Mouse (Mus musculus) liver, embryonic 11.5 days (tissue): ENCODE measurements at regions not wholly inside any gene's neighbourhood (a gene's known extent, or its start where the extent isn't known, plus 50 kb on each side); places are given as distances from the start of the nearest gene placed in this dataset.

Experiments
- ATAC-seq: fragments of 200-750 bp; cut with Nextera tagmentation; replicated peaks from 2 replicates; pipeline ENCODE4 v1.8.0; 2017; ENCODE audit warnings: moderate number of reproducible peaks, mild to moderate bottlenecking, moderate TSS enrichment, moderate library complexity; ENCODE audit not compliant: low FRiP score
- DNase-seq: peaks from one replicate; pipeline ENCODE4 v3.0.0-alpha.2; 2017; ENCODE audit warnings: low spot score
- H3K27ac ChIP-seq: fragments of 300-500 bp; sonication (generic); 2 replicates; pipeline ENCODE4 v1.5.1; 2014; ENCODE audit warnings: mild to moderate bottlenecking, low read depth, low read length, control low read depth
- H3K27me3 ChIP-seq: fragments of 300-500 bp; sonication (generic); replicated peaks from 2 replicates; pipeline ENCODE4 v1.6.1; 2014; ENCODE audit warnings: low read length, mixed read lengths; ENCODE audit not compliant: control insufficient read depth, insufficient read depth
- H3K36me3 ChIP-seq: fragments of 300-500 bp; sonication (generic); 2 replicates; pipeline ENCODE4 v1.6.1; 2014; ENCODE audit warnings: mild to moderate bottlenecking, low read length, moderate library complexity, mixed read lengths; ENCODE audit not compliant: control insufficient read depth, insufficient read depth
- H3K4me1 ChIP-seq: fragments of 300-500 bp; sonication (generic); replicated peaks from 2 replicates; pipeline ENCODE4 v1.6.1; 2014; ENCODE audit warnings: low read length, mixed read lengths; ENCODE audit not compliant: control insufficient read depth, insufficient read depth
- H3K4me2 ChIP-seq: fragments of 300-500 bp; sonication (generic); 2 replicates; pipeline ENCODE4 v1.6.1; 2014; ENCODE audit warnings: mild to moderate bottlenecking, control low read depth, moderate library complexity
- H3K4me3 ChIP-seq: fragments of 300-500 bp; sonication (generic); 2 replicates; pipeline ENCODE4 v1.5.1; 2014; ENCODE audit warnings: low read depth, low read length, control low read depth
- H3K9ac ChIP-seq: fragments of 300-500 bp; sonication (generic); 2 replicates; pipeline ENCODE4 v1.6.1; 2014; ENCODE audit warnings: low read depth, low read length, control low read depth
- H3K9me3 ChIP-seq: fragments of 300-500 bp; sonication (generic); 2 replicates; pipeline ENCODE4 v1.6.1; 2016; ENCODE audit warnings: low read length, inconsistent platforms, mixed read lengths; ENCODE audit not compliant: control insufficient read depth
- WGBS: fragments of 180-500 bp; shearing (Covaris S2); extraction: QIAGEN DNeasy Blood & Tissue Kit; methylation state at CpG from one replicate; pipeline ENCODE4 v1.1.7; 2014; 5-methylcytosine and 5-hydroxymethylcytosine counted together

- DNase-seq (no peak), ATAC-seq (no peak)
- Histone ChIP-seq H3K9me3 (no peaks in the 10 kb centered on the region), H3K36me3 (no peaks in the 10 kb centered on the region), H3K9ac (no peak overlapping the region), H3K4me2 (no peak overlapping the region), H3K4me3 (no peak overlapping the region), H3K4me1 (no peaks in the 10 kb centered on the region), H3K27ac (no peak overlapping the region), H3K27me3 (no peaks in the 10 kb centered on the region)
- WGBS: 37% methylated on average over 3 of the region's 3 CpGs
These were observed 282.1 kb downstream of the Vps13c start for GRCm38 (mm10) chr9:68122266-68122665.

DNA sequence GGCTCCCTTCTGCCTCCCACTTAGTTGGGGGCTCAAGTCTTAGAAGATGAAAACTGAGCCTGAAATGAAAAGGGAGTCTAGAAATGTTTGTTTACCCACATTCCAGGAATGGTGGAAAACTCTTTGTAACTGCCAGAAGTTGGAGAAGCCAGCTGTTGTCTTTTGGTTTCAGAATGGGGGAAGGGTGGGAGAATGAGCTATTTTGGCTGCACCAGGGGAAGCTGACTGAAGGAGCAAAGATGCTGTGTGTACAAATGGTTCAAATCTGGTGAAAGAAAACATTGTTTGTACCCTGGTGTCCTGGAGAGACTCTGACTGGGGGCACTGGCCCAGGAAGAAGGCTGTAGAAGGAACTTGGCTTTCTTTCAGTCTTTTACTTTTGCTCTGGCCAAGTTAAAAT is 291.1 kb downstream of the Vps13c start:
- Histone ChIP-seq H3K36me3 (no peaks in the 10 kb centered on the region), H3K9ac (no peak overlapping the region), H3K4me3 (no peak overlapping the region), H3K9me3 (no peaks in the 10 kb centered on the region), H3K27ac (no peak overlapping the region), H3K4me1 (no peaks in the 10 kb centered on the region), H3K27me3 (no peaks in the 10 kb centered on the region), H3K4me2 (no peak overlapping the region)
- no peak for ATAC-seq
- DNase-seq: no peak

- ATAC-seq (no peak), DNase-seq (no peak)
- Histone ChIP-seq H3K27me3 (no peaks in the 10 kb centered on the region), H3K4me2 (no peak overlapping the region), H3K36me3 (no peaks in the 10 kb centered on the region), H3K4me1 (no peaks in the 10 kb centered on the region), H3K27ac (no peak overlapping the region), H3K9me3 (no peaks in the 10 kb centered on the region), H3K4me3 (no peak overlapping the region), H3K9ac (no peak overlapping the region)
- 66% methylated on average over 2 of the region's 2 CpGs for WGBS
These were observed 295.4 kb downstream of the Vps13c start for GRCm38 (mm10) chr9:68135446-68136050.

DNA sequence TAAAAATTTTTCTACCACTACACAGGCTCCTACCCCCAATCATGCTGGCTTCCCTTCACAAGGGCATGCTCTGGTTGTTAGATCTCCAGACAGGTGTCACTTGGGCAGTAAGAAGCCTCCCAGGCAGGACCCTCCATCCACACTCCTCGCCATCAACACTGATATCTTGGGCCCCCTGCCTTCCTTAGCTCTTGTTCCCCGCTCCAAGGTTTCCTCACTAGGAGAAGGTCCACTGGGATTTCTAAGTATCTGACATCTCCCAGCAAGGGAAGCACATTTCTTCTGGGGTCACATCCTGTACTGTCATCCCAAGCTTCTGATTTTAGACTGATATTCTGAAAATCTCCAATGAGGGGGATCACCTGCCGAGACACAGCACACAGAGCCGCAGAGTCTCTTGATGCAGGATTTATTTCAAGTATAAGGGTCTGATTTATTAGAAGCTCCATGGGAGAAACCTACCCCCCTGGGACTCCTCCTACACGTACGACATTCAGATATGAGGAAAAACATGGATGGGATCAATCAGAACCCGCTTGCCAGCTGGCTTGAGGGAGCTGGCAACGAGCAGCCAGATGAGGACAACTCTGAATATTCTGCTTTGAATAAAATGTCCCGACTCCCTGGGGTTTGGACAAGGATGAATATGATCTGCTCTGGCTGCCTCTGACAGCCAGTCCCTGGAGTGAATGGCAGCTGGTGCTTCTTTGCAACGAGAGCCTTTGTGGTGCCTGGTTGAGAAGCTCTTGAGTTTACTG is 322.8 kb downstream of the Vps13c start:
- Histone ChIP-seq H3K4me3 (no peak overlapping the region), H3K9ac (no peak overlapping the region), H3K27ac (no peak overlapping the region), H3K9me3 (no peaks in the 10 kb centered on the region), H3K27me3 (no peaks in the 10 kb centered on the region), H3K36me3 (no peaks in the 10 kb centered on the region), H3K4me2 (no peak overlapping the region), H3K4me1 (no peaks in the 10 kb centered on the region)
- DNase-seq: no peak
- no peak for ATAC-seq
- 79% methylated on average over 10 of the region's 10 CpGs for WGBS

DNA sequence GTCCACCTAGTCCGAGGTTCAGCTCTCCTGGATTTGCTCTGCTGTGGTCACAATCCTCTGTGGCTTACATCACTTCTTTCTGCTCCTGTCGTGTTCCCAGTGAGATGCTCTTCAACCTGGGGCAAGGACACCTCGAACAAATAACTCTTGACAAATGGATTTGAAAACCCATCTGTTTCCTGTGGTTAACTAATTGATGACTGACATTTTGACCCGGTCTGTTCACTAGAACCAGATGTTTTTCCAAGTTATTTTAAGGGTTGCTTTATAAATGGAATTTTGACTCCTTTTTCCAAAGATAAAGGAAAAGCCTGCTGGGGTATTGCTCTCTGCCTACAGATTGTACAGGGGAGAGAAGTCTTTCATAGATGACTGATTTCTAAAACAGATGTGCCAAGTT is 326.4 kb downstream of the Vps13c start:
- Histone ChIP-seq H3K27ac (no peak overlapping the region), H3K4me1 (no peaks in the 10 kb centered on the region), H3K9ac (no peak overlapping the region), H3K4me3 (no peak overlapping the region), H3K36me3 (no peaks in the 10 kb centered on the region), H3K4me2 (no peak overlapping the region), H3K9me3 (no peaks in the 10 kb centered on the region), H3K27me3 (no peaks in the 10 kb centered on the region)
- DNase-seq (no peak), ATAC-seq (no peak)
- WGBS: 36% methylated on average over 4 of the region's 4 CpGs

DNA sequence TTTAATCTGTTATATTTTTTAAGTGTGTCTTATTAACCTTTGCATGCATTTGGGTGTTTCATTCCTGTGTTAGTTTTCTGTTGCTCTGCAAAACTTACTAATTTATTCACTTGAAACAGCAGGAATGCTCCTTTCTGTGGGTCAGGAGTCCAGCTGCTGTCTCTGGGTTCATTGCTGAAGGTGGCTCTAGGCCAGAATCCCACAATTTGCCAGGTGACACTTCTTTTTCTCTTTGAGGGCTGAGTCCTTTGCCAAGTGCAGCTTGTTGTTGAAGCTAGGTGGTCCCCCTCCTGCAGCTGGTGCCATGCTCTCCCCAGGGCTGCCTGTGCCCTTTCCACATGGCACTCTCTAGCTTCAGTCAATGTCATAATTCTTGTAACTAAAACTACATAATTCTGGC is 348.7 kb downstream of the Vps13c start:
- no peak for ATAC-seq
- Histone ChIP-seq H3K4me1 (no peaks in the 10 kb centered on the region), H3K36me3 (no peaks in the 10 kb centered on the region), H3K27ac (no peak overlapping the region), H3K9ac (no peak overlapping the region), H3K4me2 (no peak overlapping the region), H3K9me3 (no peaks in the 10 kb centered on the region), H3K4me3 (no peak overlapping the region), H3K27me3 (no peaks in the 10 kb centered on the region)
- DNase-seq: no peak

- Histone ChIP-seq H3K36me3 (no peaks in the 10 kb centered on the region), H3K4me2 (no peak overlapping the region), H3K4me1 (no peaks in the 10 kb centered on the region), H3K4me3 (no peak overlapping the region), H3K27me3 (no peaks in the 10 kb centered on the region), H3K9me3 (no peaks in the 10 kb centered on the region), H3K27ac (no peak overlapping the region), H3K9ac (no peak overlapping the region)
- ATAC-seq (no peak), DNase-seq (no peak)
- WGBS: 71% methylated on average over 4 of the region's 4 CpGs
These were observed 359.6 kb downstream of the Vps13c start for GRCm38 (mm10) chr9:68199831-68200230.

DNA sequence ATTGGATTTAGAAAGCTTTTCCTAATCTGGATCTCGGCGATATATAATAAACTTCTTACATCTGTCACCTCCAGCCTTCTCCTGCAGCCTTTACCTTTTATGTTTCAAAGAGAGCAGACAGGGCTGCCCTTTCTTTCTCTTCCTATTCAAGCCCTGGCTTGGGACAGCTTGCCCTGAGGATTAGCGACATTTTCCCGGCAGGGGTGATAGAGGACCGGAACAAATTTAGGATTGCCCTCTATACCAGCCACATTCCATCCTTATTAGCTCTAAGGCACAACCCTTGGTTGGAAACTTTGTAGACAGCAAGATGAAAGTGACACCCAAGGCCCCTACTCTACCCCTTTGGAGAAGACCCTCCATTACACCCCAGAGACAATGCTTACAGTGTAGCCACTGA is 360.8 kb downstream of the Vps13c start:
- no peak overlapping the region for H3K9ac ChIP-seq
- no peak overlapping the region for H3K27ac ChIP-seq
- ATAC-seq (no peak), DNase-seq (no peak)
- H3K4me3 ChIP-seq: no peak overlapping the region
- no peak overlapping the region for H3K4me2 ChIP-seq
- no peaks in the 10 kb centered on the region for H3K36me3 ChIP-seq
- WGBS: 76% methylated on average over 5 of the region's 5 CpGs
- no peaks in the 10 kb centered on the region for H3K27me3 ChIP-seq
- no peaks in the 10 kb centered on the region for H3K9me3 ChIP-seq
- H3K4me1 ChIP-seq: no peaks in the 10 kb centered on the region

GRCm38 (mm10) chr9:68225694-68226093 is 385.5 kb downstream of the Vps13c start:
- Histone ChIP-seq H3K27ac (no peak overlapping the region), H3K36me3 (no peaks in the 10 kb centered on the region), H3K9ac (no peak overlapping the region), H3K4me1 (no peaks in the 10 kb centered on the region), H3K4me3 (no peak overlapping the region), H3K4me2 (no peak overlapping the region), H3K27me3 (no peaks in the 10 kb centered on the region), H3K9me3 (no peaks in the 10 kb centered on the region)
- WGBS: 84% methylated on average over 6 of the region's 6 CpGs
- DNase-seq (no peak), ATAC-seq (no peak)
